Mouse (Mus musculus) midbrain, embryonic 16.5 days (tissue): ENCODE results near the gene Acer3. TPM values are rescaled to one million over a fixed set of nuclear protein-coding genes. Genes with fewer than 3 reads are reported as not detected.

Experiments used
- ATAC-seq: fragments of 200-750 bp; cut with Nextera tagmentation; 2 replicates; pipeline ENCODE4 v1.8.0; 2017; ENCODE audit warnings: moderate TSS enrichment
- H3K27ac ChIP-seq: fragments of 300-500 bp; sonication (generic); 2 replicates; pipeline ENCODE4 v1.5.1; 2014; ENCODE audit warnings: mild to moderate bottlenecking, low read length, mixed read lengths
- H3K27me3 ChIP-seq: fragments of 300-500 bp; sonication (generic); 2 replicates; pipeline ENCODE4 v1.6.1; 2014; ENCODE audit warnings: low read depth, low read length, mixed read lengths; ENCODE audit not compliant: control insufficient read depth, insufficient read depth
- H3K36me3 ChIP-seq: fragments of 300-500 bp; sonication (generic); 2 replicates; pipeline ENCODE4 v1.6.1; 2014; ENCODE audit warnings: mild to moderate bottlenecking, low read length, moderate library complexity, mixed read lengths; ENCODE audit not compliant: control insufficient read depth, insufficient read depth
- H3K4me1 ChIP-seq: fragments of 300-500 bp; sonication (generic); 2 replicates; pipeline ENCODE4 v1.6.1; 2014; ENCODE audit warnings: mild to moderate bottlenecking, low read length, mixed read lengths; ENCODE audit not compliant: control insufficient read depth, insufficient read depth
- H3K4me2 ChIP-seq: fragments of 300-500 bp; sonication (generic); 2 replicates; pipeline ENCODE4 v1.6.1; 2014; ENCODE audit warnings: mild to moderate bottlenecking, low read length, mixed read lengths
- H3K4me3 ChIP-seq: fragments of 300-500 bp; sonication (generic); 2 replicates; pipeline ENCODE4 v1.5.1; 2014; ENCODE audit warnings: low read depth, mild to moderate bottlenecking, low read length, moderate library complexity, mixed read lengths
- H3K9ac ChIP-seq: fragments of 300-500 bp; sonication (generic); 2 replicates; pipeline ENCODE4 v1.6.1; 2014; ENCODE audit warnings: low read depth, low read length, mixed read lengths
- H3K9me3 ChIP-seq: fragments of 300-500 bp; sonication (generic); replicated peaks from 2 replicates; pipeline ENCODE4 v1.6.1; 2014; ENCODE audit warnings: mild to moderate bottlenecking, low read length, mixed read lengths; ENCODE audit not compliant: control insufficient read depth, poor library complexity, severe bottlenecking
- WGBS: fragments of 180-500 bp; shearing (Covaris S2); extraction: QIAGEN DNeasy Blood & Tissue Kit; methylation state at CpG from one replicate; pipeline ENCODE4 v1.1.7; 2014; 5-methylcytosine and 5-hydroxymethylcytosine counted together
- polyA plus RNA-seq: library from polyadenylated mRNA; unstranded; fragments of >200 nt; fragmentation: Nextera tagmentation; extraction: Ambion mirVana; gene quantifications from 2 replicates; pipeline ENCODE4 v1.2.1, GENCODE M21; 2015

The Acer3 gene
- polyA plus RNA-seq, 1 experiment from 2014 or later, result 20.6 TPM

DNA sequence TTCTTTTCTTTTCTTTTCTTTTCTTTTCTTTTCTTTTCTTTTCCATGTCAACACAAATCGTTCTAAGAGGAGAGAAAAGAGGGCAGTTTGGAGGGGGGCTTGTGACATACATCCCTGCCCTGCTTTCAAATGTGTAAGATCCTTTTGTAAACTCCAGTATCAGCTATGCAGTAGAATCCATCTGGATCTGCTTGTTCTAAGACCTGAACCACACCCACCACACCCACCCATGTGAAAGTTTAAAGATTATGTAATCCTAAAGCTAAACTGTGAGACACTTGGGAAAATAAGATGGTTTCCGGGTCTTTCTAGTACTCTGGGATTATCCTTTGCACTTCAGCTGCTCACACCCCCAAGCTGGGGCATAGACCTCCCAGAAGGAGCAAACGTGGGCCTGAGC is 21.2 kb upstream of the Acer3 start:
- no peak for ATAC-seq
- H3K9ac ChIP-seq, result no peak overlapping the region
- peaks cover 4% of the 10 kb centered on the region; the same call in 1 of the 2 replicates for H3K4me1 ChIP-seq
- WGBS, result 40% methylated on average over 3 of the region's 3 CpGs
- no peaks in the 10 kb centered on the region; the same call in 1 of the 2 replicates for H3K27me3 ChIP-seq
- H3K27ac ChIP-seq, result no peak overlapping the region
- H3K36me3 ChIP-seq, result no peaks in the 10 kb centered on the region
- H3K9me3 ChIP-seq, result no peaks in the 10 kb centered on the region
- no peak overlapping the region for H3K4me3 ChIP-seq
- H3K4me2 ChIP-seq, result no peak overlapping the region

DNA sequence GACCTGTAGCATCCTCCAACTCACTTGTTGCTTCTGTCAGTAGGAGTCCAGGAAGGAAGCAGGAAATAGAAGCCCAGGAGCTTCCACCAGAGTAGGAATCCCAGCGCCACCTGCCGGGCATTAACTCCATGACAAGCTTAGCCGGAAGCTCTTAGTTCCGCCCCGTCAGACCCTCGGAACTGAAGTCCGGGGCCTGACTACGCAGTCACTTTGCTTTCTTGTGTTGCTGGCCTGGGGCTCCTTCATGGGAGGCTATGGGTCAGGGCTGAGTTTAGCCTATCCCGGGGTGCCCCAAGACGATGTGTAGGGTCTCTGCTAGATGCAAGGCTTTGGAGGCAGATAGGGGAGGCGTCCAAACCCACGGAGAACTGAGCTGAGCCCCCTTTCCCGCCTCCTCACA is 20.5 kb upstream of the Acer3 start:
- Histone ChIP-seq H3K27ac (no peak overlapping the region), H3K4me1 (peaks cover 4% of the 10 kb centered on the region; the same call in 1 of the 2 replicates), H3K9me3 (no peaks in the 10 kb centered on the region), H3K27me3 (no peaks in the 10 kb centered on the region; the same call in 1 of the 2 replicates), H3K4me3 (peak overlapping the region; percentile 34), H3K36me3 (no peaks in the 10 kb centered on the region), H3K4me2 (peak overlapping the region; percentile 72), H3K9ac (peak overlapping the region; percentile 48; the same call in 1 of the 2 replicates)
- peak; percentile 78 for ATAC-seq
- 2% methylated on average over 13 of the region's 13 CpGs for WGBS

DNA sequence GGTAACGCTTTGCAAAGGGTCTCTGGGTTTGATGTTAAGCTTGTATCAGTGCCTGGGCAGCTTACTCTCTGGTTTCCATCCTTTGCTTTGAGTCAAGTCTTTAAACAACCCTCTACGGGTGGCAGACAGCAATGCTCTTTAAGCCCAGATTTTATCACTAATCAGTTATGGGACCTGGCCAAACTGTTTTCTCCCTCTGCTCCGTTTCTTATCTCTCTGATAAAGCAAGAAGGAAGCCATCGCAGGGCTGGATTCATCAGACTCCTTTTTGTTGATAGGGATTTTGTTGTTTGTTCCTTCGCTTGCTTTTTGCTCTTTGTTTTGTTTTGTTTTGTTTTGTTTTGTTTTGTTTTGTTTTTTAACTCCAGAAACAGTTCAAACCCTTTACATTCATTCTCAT is 19.3 kb upstream of the Acer3 start:
- ATAC-seq, result no peak
- H3K36me3 ChIP-seq, result no peaks in the 10 kb centered on the region
- H3K4me2 ChIP-seq, result no peak overlapping the region
- no peak overlapping the region for H3K9ac ChIP-seq
- no peak overlapping the region for H3K4me3 ChIP-seq
- no peaks in the 10 kb centered on the region for H3K9me3 ChIP-seq
- H3K27ac ChIP-seq, result no peak overlapping the region
- 81% methylated on average over 5 of the region's 5 CpGs for WGBS
- H3K4me1 ChIP-seq, result peaks cover 4% of the 10 kb centered on the region; the same call in 1 of the 2 replicates
- H3K27me3 ChIP-seq, result no peaks in the 10 kb centered on the region; the same call in 1 of the 2 replicates

DNA sequence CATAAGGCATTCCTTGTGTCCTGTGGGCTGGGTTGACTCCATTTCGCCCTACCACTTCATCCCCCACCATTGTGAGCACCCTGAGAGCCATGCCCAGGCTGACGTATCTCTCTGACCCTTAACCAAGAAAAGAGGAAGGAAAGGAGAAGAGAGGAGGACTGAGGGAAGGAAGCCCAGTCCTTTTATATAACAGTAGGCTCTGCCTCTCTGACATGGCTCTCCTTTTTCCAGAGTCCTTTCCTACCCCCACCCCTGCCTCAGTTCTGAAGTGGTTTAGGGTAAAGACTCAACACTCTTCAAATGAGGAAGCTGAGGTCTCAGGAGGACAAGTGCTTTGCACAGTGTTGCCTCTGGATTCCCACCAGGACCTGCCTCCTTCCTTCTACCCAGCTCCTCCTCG is 13.0 kb upstream of the Acer3 start:
- H3K36me3 ChIP-seq, result no peaks in the 10 kb centered on the region

DNA sequence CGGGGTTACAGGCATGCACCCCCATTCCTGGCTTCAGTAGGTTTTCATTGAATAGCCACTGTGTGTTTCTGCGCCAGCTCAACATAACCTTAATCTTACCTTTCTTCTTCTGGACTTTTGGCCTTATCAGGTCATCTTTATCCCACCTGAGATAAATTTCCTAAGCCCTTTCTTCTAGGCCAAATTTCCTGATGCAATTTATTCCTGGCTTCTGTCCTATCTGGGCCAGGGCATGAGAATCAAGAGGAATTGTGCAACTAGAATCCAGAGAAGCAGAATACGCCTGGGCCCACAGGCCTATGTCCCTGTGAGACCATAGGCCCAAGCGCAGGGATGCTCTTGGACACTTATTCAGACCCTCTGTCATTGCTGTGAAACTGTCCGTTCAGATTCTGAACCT is 12.5 kb upstream of the Acer3 start:
- no peak overlapping the region for H3K9ac ChIP-seq
- no peak for ATAC-seq
- no peaks in the 10 kb centered on the region for H3K27me3 ChIP-seq
- no peak overlapping the region for H3K4me3 ChIP-seq
- no peaks in the 10 kb centered on the region for H3K36me3 ChIP-seq
- no peak overlapping the region for H3K4me2 ChIP-seq
- H3K9me3 ChIP-seq, result no peaks in the 10 kb centered on the region
- no peak overlapping the region for H3K27ac ChIP-seq
- WGBS, result 95% methylated on average over 5 of the region's 5 CpGs
- no peaks in the 10 kb centered on the region for H3K4me1 ChIP-seq

More for the DNA sequence above, 13.0 kb upstream of the Acer3 start:
- H3K9ac ChIP-seq, result no peak overlapping the region
- H3K4me2 ChIP-seq, result no peak overlapping the region
- no peak overlapping the region for H3K4me3 ChIP-seq
- no peak for ATAC-seq
- WGBS, result 87% methylated on average over 3 of the region's 3 CpGs
- no peaks in the 10 kb centered on the region for H3K27me3 ChIP-seq
- H3K4me1 ChIP-seq, result no peaks in the 10 kb centered on the region
- H3K9me3 ChIP-seq, result no peaks in the 10 kb centered on the region
- no peak overlapping the region for H3K27ac ChIP-seq

DNA sequence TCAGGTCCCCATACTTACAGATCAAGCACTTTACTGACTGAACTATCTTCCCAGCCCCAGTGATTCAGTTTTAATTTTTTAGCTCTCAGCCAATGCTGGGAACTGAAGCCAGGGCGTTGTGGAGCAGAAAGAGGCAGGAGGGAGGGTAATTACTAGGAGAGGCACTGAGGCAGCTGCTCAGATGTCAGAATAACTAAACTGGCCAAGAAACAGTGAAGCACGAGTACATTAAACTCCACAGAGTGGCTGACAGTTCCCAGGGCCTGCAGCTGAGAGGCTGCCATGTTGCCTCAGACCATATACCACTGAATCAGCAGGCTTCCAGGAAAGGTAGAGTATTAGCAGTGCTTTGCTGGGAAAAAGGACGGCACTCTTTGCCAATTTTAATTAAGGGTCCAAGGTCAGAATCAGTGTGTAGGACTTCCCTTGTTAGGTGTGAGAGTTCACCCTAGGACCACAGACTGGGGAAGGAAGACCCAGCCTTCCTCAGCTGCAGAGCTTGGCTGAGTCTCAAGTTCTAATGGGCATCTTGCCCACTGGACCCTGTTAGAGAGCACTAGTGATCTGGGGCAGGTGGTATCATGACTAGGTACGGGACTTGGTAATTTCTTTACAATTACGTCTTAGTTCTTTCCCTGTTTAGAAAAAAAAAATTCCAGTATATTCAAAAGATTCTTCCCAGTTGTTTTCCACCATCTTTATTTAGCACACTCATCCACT is 11.8 kb upstream of the Acer3 start:
- WGBS, result 66% methylated on average over 5 of the region's 5 CpGs
- Histone ChIP-seq H3K27ac (no peak overlapping the region), H3K36me3 (no peaks in the 10 kb centered on the region), H3K9ac (no peak overlapping the region), H3K4me3 (no peak overlapping the region), H3K27me3 (no peaks in the 10 kb centered on the region), H3K4me1 (no peaks in the 10 kb centered on the region), H3K9me3 (no peaks in the 10 kb centered on the region), H3K4me2 (no peak overlapping the region)
- no peak for ATAC-seq

DNA sequence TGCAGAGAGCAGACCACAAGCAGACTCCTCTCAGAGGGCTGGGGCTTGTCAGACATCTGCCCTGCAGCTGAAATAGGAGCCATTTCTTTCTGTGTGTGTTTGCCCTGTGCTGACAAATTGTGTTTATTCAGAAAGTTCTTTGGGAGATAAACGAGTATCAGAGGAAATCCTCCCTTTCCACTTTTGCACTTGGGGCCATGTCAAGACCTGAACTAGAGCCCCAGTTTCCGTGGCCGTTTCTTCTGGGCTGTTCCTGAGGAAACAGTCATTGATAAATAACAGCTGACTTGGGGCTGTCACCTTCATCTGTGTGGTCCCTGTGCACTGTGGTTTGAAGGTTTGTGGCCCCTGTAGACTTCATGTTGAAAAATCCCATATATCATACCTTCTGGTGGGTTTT is 10.9 kb upstream of the Acer3 start:
- Histone ChIP-seq H3K27me3 (no peaks in the 10 kb centered on the region), H3K9me3 (no peaks in the 10 kb centered on the region), H3K9ac (no peak overlapping the region), H3K4me2 (no peak overlapping the region), H3K4me3 (no peak overlapping the region), H3K27ac (no peak overlapping the region), H3K4me1 (no peaks in the 10 kb centered on the region), H3K36me3 (no peaks in the 10 kb centered on the region)
- 71% methylated on average over 3 of the region's 3 CpGs for WGBS
- ATAC-seq, result no peak

DNA sequence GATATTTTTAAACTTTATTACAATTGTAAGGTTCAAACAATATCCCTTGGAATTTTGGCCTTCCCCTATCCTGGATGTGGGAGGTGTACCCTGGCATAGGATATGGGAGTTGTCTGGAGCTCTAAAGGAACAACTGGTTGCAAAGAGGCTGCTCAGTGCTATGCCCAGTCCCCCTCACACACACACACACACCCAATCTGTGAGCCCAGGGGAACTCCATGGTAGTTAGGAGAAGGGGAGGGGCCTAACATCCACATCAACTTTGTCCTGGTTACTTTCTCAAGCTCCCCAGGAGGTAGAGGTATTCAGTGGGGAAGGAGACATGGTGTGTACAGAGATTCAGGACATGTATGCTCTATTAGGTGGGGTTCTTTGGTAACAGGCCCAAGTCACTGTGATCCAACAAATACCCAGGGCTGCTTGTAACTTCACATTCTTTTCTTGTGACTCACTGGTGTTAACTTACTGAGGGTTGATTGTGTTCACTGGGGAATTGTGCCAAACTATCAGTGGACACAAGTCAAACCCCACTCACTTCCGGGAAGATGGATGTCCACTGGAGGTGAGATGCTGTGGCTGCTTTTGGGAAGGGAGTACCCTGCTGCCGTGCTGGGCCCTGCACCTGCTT is 9.5 kb upstream of the Acer3 start:
- no peaks in the 10 kb centered on the region for H3K36me3 ChIP-seq
- no peak overlapping the region for H3K27ac ChIP-seq
- H3K27me3 ChIP-seq, result no peaks in the 10 kb centered on the region
- H3K9me3 ChIP-seq, result no peaks in the 10 kb centered on the region
- H3K9ac ChIP-seq, result no peak overlapping the region
- no peaks in the 10 kb centered on the region for H3K4me1 ChIP-seq
- no peak for ATAC-seq
- H3K4me3 ChIP-seq, result no peak overlapping the region
- WGBS, result 70% methylated on average over 2 of the region's 2 CpGs
- H3K4me2 ChIP-seq, result no peak overlapping the region

DNA sequence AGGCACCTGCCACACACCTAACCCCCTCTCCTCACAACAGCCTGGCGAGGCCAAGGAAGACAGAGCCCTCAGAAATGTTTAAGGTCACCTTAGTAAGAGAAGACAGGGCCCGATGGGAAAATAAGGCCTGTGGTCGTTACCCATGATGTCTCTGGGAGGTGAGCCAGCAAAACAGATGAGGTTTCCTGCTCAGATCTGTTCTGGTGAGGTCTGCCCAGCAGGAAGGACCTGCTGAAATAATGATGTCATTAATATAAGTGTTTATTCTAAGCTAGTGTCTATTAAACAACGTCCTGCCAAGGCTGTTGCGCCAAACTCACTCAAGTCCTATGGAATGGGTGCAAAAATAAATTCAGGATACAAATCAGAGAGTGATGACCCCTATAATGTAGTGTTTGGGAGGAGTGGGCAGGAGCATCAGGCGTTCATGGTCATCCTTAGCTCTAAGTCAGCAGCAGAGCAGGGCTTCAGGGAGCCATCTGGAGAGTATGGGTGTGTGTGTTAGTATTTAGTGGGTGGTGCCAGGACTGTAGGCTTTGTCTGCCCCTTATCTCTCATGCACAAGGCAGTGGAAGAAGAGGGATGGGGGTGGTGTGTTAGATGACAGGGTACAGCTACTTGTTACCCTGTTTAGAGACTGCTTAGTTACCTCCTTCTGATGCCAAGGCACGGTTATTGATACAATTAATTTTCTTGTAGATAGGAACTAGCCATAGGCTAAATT is 8.8 kb upstream of the Acer3 start:
- no peaks in the 10 kb centered on the region for H3K27me3 ChIP-seq

More for the DNA sequence above, 8.8 kb upstream of the Acer3 start:
- H3K4me1 ChIP-seq, result no peaks in the 10 kb centered on the region
- no peaks in the 10 kb centered on the region for H3K36me3 ChIP-seq
- 82% methylated on average over 7 of the region's 7 CpGs for WGBS
- no peak overlapping the region for H3K4me2 ChIP-seq
- H3K4me3 ChIP-seq, result no peak overlapping the region
- H3K9ac ChIP-seq, result no peak overlapping the region
- H3K9me3 ChIP-seq, result no peaks in the 10 kb centered on the region
- H3K27ac ChIP-seq, result no peak overlapping the region
- ATAC-seq, result no peak
